Mouse (Mus musculus): ENCODE data around the gene Mas1. TPM values are rescaled to one million over a fixed set of nuclear protein-coding genes. Genes with fewer than 3 reads are reported as not detected.

Mas1 gene
- polyA plus RNA-seq, 1 experiment from 2014 or later = 0.18 TPM

- DNase-seq (ENCODE audit: low spot score) = no peak
These were observed 18.1 kb downstream of the Mas1 start for GRCm38 (mm10) chr17:12849778-12850382.

DNA sequence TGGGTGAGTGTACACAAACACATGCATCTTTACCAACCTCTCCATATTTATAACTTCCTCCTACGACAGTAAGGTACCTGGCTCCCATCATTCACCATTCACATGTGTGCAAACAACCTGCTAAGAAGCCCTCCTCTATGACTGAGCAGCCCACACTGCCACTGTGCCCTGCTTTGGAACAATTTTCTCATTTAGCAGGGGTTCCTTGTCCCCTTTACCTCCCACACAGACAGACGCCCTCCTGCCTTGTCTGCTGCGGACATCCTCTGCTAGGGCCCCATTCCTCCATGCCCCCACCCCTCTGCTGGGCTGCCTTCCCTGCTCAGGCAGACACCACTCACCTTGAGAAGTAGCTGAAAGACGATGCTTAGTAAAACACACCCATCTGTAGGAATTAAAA, 20.2 kb downstream of the Mas1 start:
- H3K36me3 ChIP-seq (replicated peaks; ENCODE audit: control insufficient read depth, insufficient read depth, low read depth, low read length) = no peaks in the 10 kb centered on the region
- H3K27ac ChIP-seq (replicated peaks; ENCODE audit: low read depth, low read length) = no peak overlapping the region
- 61% methylated on average over 4 of the region's 4 CpGs for WGBS
- H3K9ac ChIP-seq (replicated peaks; ENCODE audit: low read length) = no peak overlapping the region
- no peak overlapping the region for H3K4me2 ChIP-seq (ENCODE audit: low read depth, low read length)
- H3K9me3 ChIP-seq (replicated peaks; ENCODE audit: control insufficient read depth, low read length) = no peaks in the 10 kb centered on the region
- H3K27me3 ChIP-seq (ENCODE audit: control insufficient read depth, insufficient read depth, low read length) = no peaks in the 10 kb centered on the region
- H3K4me1 ChIP-seq (ENCODE audit: control insufficient read depth, insufficient read depth, low read length) = no peaks in the 10 kb centered on the region
- DNase-seq (ENCODE audit: low spot score) = no peak
- no peak for ATAC-seq (replicated peaks; ENCODE audit: insufficient number of reproducible peaks, low FRiP score, low TSS enrichment, low read depth)
- H3K4me3 ChIP-seq (ENCODE audit: low read depth, low read length) = no peak overlapping the region

More at GRCm38 (mm10) chr17:12849778-12850382, 18.1 kb downstream of the Mas1 start:
- H3K27me3 ChIP-seq (ENCODE audit: control insufficient read depth, insufficient read depth, low read length) = no peaks in the 10 kb centered on the region
- H3K9ac ChIP-seq (replicated peaks; ENCODE audit: low read length) = no peak overlapping the region
- H3K9me3 ChIP-seq (replicated peaks; ENCODE audit: control insufficient read depth, low read length) = no peaks in the 10 kb centered on the region
- no peak overlapping the region for H3K27ac ChIP-seq (replicated peaks; ENCODE audit: low read depth, low read length)
- H3K4me3 ChIP-seq (ENCODE audit: low read depth, low read length) = no peak overlapping the region
- H3K4me1 ChIP-seq (ENCODE audit: control insufficient read depth, insufficient read depth, low read length) = no peaks in the 10 kb centered on the region
- 86% methylated on average over 8 of the region's 8 CpGs for WGBS
- H3K36me3 ChIP-seq (replicated peaks; ENCODE audit: control insufficient read depth, insufficient read depth, low read depth, low read length) = no peaks in the 10 kb centered on the region
- no peak overlapping the region for H3K4me2 ChIP-seq (ENCODE audit: low read depth, low read length)
- no peak for ATAC-seq (replicated peaks; ENCODE audit: insufficient number of reproducible peaks, low FRiP score, low TSS enrichment, low read depth)

GRCm38 (mm10) chr17:12846474-12846873, 21.5 kb downstream of the Mas1 start:
- Histone ChIP-seq H3K9ac (replicated peaks; ENCODE audit: low read length) (no peak overlapping the region), H3K4me2 (ENCODE audit: low read depth, low read length) (no peak overlapping the region), H3K4me3 (ENCODE audit: low read depth, low read length) (no peak overlapping the region), H3K36me3 (replicated peaks; ENCODE audit: control insufficient read depth, insufficient read depth, low read depth, low read length) (no peaks in the 10 kb centered on the region), H3K9me3 (replicated peaks; ENCODE audit: control insufficient read depth, low read length) (no peaks in the 10 kb centered on the region), H3K27me3 (ENCODE audit: control insufficient read depth, insufficient read depth, low read length) (no peaks in the 10 kb centered on the region), H3K4me1 (ENCODE audit: control insufficient read depth, insufficient read depth, low read length) (no peaks in the 10 kb centered on the region), H3K27ac (replicated peaks; ENCODE audit: low read depth, low read length) (no peak overlapping the region)
- no peak for DNase-seq (ENCODE audit: low spot score)
- no peak for ATAC-seq (replicated peaks; ENCODE audit: insufficient number of reproducible peaks, low FRiP score, low TSS enrichment, low read depth)
- 73% methylated on average over 5 of the region's 5 CpGs for whole genome bisulfite sequencing

GRCm38 (mm10) chr17:12845862-12846261, 22.1 kb downstream of the Mas1 start:
- DNase-seq (ENCODE audit: low spot score) = no peak
- 22% methylated on average over 5 of the region's 5 CpGs for WGBS
- Histone ChIP-seq H3K9ac (replicated peaks; ENCODE audit: low read length) (no peak overlapping the region), H3K4me1 (ENCODE audit: control insufficient read depth, insufficient read depth, low read length) (no peaks in the 10 kb centered on the region), H3K9me3 (replicated peaks; ENCODE audit: control insufficient read depth, low read length) (no peaks in the 10 kb centered on the region), H3K4me3 (ENCODE audit: low read depth, low read length) (no peak overlapping the region), H3K27me3 (ENCODE audit: control insufficient read depth, insufficient read depth, low read length) (no peaks in the 10 kb centered on the region), H3K36me3 (replicated peaks; ENCODE audit: control insufficient read depth, insufficient read depth, low read depth, low read length) (no peaks in the 10 kb centered on the region), H3K27ac (replicated peaks; ENCODE audit: low read depth, low read length) (no peak overlapping the region), H3K4me2 (ENCODE audit: low read depth, low read length) (no peak overlapping the region)
- no peak for ATAC-seq (replicated peaks; ENCODE audit: insufficient number of reproducible peaks, low FRiP score, low TSS enrichment, low read depth)

- Histone ChIP-seq H3K4me2 (ENCODE audit: low read depth, low read length) (no peak overlapping the region), H3K9me3 (replicated peaks; ENCODE audit: control insufficient read depth, low read length) (no peaks in the 10 kb centered on the region), H3K36me3 (replicated peaks; ENCODE audit: control insufficient read depth, insufficient read depth, low read depth, low read length) (no peaks in the 10 kb centered on the region), H3K27me3 (ENCODE audit: control insufficient read depth, insufficient read depth, low read length) (no peaks in the 10 kb centered on the region), H3K27ac (replicated peaks; ENCODE audit: low read depth, low read length) (no peak overlapping the region), H3K9ac (replicated peaks; ENCODE audit: low read length) (no peak overlapping the region), H3K4me3 (ENCODE audit: low read depth, low read length) (no peak overlapping the region), H3K4me1 (ENCODE audit: control insufficient read depth, insufficient read depth, low read length) (no peaks in the 10 kb centered on the region)
- DNase-seq (ENCODE audit: low spot score) = no peak
- no peak for ATAC-seq (replicated peaks; ENCODE audit: insufficient number of reproducible peaks, low FRiP score, low TSS enrichment, low read depth)
- WGBS = 85% methylated on average over 4 of the region's 4 CpGs
These were observed 23.4 kb downstream of the Mas1 start for GRCm38 (mm10) chr17:12844540-12844939.

GRCm38 (mm10) chr17:12843826-12844225, 24.1 kb downstream of the Mas1 start:
- DNase-seq (ENCODE audit: low spot score) = no peak
- H3K27ac ChIP-seq (replicated peaks; ENCODE audit: low read depth, low read length) = no peak overlapping the region
- H3K27me3 ChIP-seq (ENCODE audit: control insufficient read depth, insufficient read depth, low read length) = no peaks in the 10 kb centered on the region
- H3K4me1 ChIP-seq (ENCODE audit: control insufficient read depth, insufficient read depth, low read length) = no peaks in the 10 kb centered on the region
- H3K36me3 ChIP-seq (replicated peaks; ENCODE audit: control insufficient read depth, insufficient read depth, low read depth, low read length) = no peaks in the 10 kb centered on the region
- ATAC-seq (replicated peaks; ENCODE audit: insufficient number of reproducible peaks, low FRiP score, low TSS enrichment, low read depth) = no peak
- no peaks in the 10 kb centered on the region for H3K9me3 ChIP-seq (replicated peaks; ENCODE audit: control insufficient read depth, low read length)
- no peak overlapping the region for H3K4me3 ChIP-seq (ENCODE audit: low read depth, low read length)
- WGBS = 79% methylated on average over 6 of the region's 6 CpGs
- no peak overlapping the region for H3K9ac ChIP-seq (replicated peaks; ENCODE audit: low read length)
- no peak overlapping the region for H3K4me2 ChIP-seq (ENCODE audit: low read depth, low read length)

GRCm38 (mm10) chr17:12839475-12840267, 28.3 kb downstream of the Mas1 start:
- H3K4me3 ChIP-seq (ENCODE audit: low read depth, low read length) = no peak overlapping the region
- no peak overlapping the region for H3K9ac ChIP-seq (replicated peaks; ENCODE audit: low read length)
- H3K9me3 ChIP-seq (replicated peaks; ENCODE audit: control insufficient read depth, low read length) = no peaks in the 10 kb centered on the region
- no peak overlapping the region for H3K27ac ChIP-seq (replicated peaks; ENCODE audit: low read depth, low read length)
- H3K27me3 ChIP-seq (ENCODE audit: control insufficient read depth, insufficient read depth, low read length) = no peaks in the 10 kb centered on the region
- no peaks in the 10 kb centered on the region for H3K36me3 ChIP-seq (replicated peaks; ENCODE audit: control insufficient read depth, insufficient read depth, low read depth, low read length)
- DNase-seq (ENCODE audit: low spot score) = no peak
- ATAC-seq (replicated peaks; ENCODE audit: insufficient number of reproducible peaks, low FRiP score, low TSS enrichment, low read depth) = no peak
- H3K4me2 ChIP-seq (ENCODE audit: low read depth, low read length) = no peak overlapping the region
- 63% methylated on average over 10 of the region's 10 CpGs for WGBS
- H3K4me1 ChIP-seq (ENCODE audit: control insufficient read depth, insufficient read depth, low read length) = no peaks in the 10 kb centered on the region

- Histone ChIP-seq H3K27me3 (ENCODE audit: control insufficient read depth, insufficient read depth, low read length) (no peaks in the 10 kb centered on the region), H3K36me3 (replicated peaks; ENCODE audit: control insufficient read depth, insufficient read depth, low read depth, low read length) (no peaks in the 10 kb centered on the region), H3K27ac (replicated peaks; ENCODE audit: low read depth, low read length) (no peak overlapping the region), H3K9ac (replicated peaks; ENCODE audit: low read length) (no peak overlapping the region), H3K9me3 (replicated peaks; ENCODE audit: control insufficient read depth, low read length) (no peaks in the 10 kb centered on the region), H3K4me3 (ENCODE audit: low read depth, low read length) (no peak overlapping the region), H3K4me2 (ENCODE audit: low read depth, low read length) (no peak overlapping the region), H3K4me1 (ENCODE audit: control insufficient read depth, insufficient read depth, low read length) (no peaks in the 10 kb centered on the region)
- no peak for ATAC-seq (replicated peaks; ENCODE audit: insufficient number of reproducible peaks, low FRiP score, low TSS enrichment, low read depth)
- no peak for DNase-seq (ENCODE audit: low spot score)
- 93% methylated on average over 5 of the region's 5 CpGs for WGBS
These were observed 32.2 kb downstream of the Mas1 start for GRCm38 (mm10) chr17:12835738-12836137.
